Mouse (Mus musculus): ENCODE results near the gene Sell.

GRCm38 (mm10) chr1:164087872-164088271, 26.1 kb downstream of the Sell start:
- TF ChIP-seq CTCF (IDR thresholded peaks at IDR 0.05; ENCODE audit: borderline replicate concordance, insufficient read depth, low read length) (no peak), POLR2A (IDR thresholded peaks at IDR 0.05; ENCODE audit: low read depth, low read length) (no peak)

Measured in embryonic fibroblast, embryonic 13.5 days (primary cell).